Mouse (Mus musculus) layer of hippocampus, postnatal 36 days (tissue): ENCODE measurements around the gene Med15. TPM values are rescaled to one million over a fixed set of nuclear protein-coding genes. Genes with fewer than 3 reads are reported as not detected.
"Not testable (repeated sequence)": the region's sequence is repeated elsewhere in the genome, so short reads cannot be mapped to it uniquely, and the experiment has no call there.

Source experiments
- DNase-seq, 2 experiments: peaks; one replicate each; pipeline ENCODE4 v3.0.0; 2022
- total RNA-seq, 2 experiments: library from RNA; stranded (reverse); gene quantifications; 2 replicates each; pipeline ENCODE4 v1.2.3; 2021

Med15 gene
- total RNA-seq = 10 to 100 TPM; 73.4 to 80.2 TPM

GRCm38 (mm10) chr16:17732841-17733340 lies at the start of gene Med15:
Gene Med15, minus strand, starts transcription at chr16:17732891.
- no peak for DNase-seq

GRCm38 (mm10) chr16:17779692-17780091 lies 47.0 kb upstream of the Med15 start:
- DNase-seq = no peak

DNA sequence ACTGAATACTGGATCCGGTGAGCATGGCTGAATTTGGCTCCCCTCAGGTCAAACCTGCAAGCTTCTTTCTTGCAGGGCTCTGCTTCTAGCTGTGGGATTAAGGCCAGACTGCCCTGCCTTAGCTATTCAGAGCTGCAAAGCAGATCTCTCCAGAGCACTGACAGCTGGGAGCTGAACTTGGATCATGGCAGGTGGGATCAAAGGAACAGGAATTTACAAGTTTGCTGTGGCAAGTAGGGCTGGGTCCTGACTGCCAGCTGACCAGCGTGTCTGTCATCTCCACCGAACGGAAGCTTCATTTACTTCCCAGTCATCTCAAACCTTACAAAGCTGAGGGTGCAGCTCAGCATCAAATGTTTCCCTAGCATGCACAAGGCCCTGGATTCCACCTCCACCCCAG lies 45.5 kb upstream of the Med15 start:
- no peak for DNase-seq

- DNase-seq = no peak
These were observed 44.1 kb upstream of the Med15 start for GRCm38 (mm10) chr16:17776828-17777227.

- no peak for DNase-seq
These were observed 38.6 kb upstream of the Med15 start for GRCm38 (mm10) chr16:17771117-17771865.

DNA sequence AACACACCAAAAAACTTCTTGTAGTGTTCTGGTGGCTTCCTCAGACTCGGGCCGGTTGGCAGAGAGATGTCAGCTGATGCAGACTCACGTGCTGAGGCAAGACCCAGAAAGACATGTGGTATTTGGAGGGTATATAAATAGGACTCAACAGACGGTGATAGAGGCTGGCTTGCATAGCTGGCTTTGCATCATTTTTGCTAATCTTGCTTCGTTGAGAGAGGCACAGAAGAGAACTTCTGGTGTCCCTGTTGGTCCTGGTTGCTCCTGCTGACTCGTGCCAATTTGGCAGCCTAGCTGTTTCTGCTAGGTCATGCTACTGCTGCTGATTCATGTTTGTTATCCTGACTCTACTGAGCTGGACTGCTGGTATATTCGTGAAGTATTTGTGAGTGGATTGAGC lies 36.1 kb upstream of the Med15 start:
- DNase-seq = peak; percentile 14 to 24

DNA sequence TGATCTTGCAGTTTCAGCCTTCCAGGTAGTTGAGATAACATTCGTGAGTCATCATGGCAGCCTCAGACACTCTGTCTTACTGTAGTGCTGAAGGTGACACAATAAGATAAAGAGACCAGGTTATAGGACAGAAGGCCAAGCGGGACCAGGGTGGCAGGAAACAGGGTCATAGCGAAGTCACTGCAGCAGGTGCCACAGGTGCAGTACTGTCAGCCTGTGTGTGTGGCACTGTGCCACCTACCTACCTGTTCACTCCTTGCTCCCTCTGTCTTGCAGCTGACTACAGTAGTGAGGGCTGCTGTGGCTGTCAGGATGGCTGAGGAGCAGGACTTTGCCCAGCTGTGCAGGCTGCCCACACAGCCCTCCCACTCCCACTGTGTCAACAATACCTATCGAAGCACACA lies 31.4 kb upstream of the Med15 start:
- DNase-seq = no peak

GRCm38 (mm10) chr16:17761074-17761473 lies 28.4 kb upstream of the Med15 start:
- no peak for DNase-seq

- peak in 1 of 2 experiments; percentile 23 for DNase-seq
These were observed 28.0 kb upstream of the Med15 start for GRCm38 (mm10) chr16:17760657-17761056.

GRCm38 (mm10) chr16:17759813-17760321 lies 27.2 kb upstream of the Med15 start:
- DNase-seq = peak in 1 of 2 experiments; percentile 36

DNA sequence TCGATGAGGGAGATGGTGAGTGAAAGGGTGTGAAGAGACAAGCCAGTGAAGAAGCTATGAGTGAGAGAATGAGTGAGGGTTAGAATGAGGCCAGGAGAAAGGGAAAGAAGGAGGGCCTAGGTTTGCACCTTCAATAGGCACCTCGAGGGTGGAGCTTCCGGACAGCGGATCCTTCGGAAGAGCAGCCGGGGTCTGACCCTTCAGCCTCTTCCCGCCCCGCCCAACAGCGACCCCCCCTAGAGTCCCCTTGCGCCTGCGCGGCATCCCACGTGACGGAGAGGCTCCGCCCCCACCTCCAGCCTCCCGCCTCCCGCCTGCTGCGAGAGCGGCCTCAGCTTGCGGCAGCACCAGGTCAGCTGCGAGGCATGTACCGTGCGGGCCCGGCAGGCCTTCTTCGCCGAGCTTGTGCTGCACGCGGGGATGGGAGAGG lies 26.7 kb upstream of the Med15 start, which contains the start of gene Klhl22:
Gene Klhl22 (plus strand): TSS at position 275 of the 430 bp plus-strand sequence.
- peak; percentile 91 to 93 for DNase-seq

DNA sequence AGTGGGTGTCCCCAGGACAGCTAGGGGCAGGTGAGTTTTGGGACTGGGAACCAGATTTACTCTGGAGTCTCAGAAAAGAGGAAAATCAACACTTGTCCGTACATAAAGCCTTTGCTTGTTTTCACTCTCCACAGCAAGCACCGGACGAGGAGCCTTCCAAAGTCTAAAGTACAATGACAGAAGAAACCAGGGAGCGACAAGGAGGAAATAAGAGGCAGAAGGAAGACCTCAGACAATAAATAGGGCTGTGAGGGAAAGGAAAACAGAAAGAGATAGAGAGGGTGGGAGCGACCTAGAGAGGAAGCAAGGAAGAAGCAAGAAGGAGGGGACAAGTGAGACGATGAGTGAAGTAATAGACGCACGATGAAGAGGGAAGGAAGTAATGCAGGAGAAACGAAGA lies 26.2 kb upstream of the Med15 start:
- no peak for DNase-seq

DNA sequence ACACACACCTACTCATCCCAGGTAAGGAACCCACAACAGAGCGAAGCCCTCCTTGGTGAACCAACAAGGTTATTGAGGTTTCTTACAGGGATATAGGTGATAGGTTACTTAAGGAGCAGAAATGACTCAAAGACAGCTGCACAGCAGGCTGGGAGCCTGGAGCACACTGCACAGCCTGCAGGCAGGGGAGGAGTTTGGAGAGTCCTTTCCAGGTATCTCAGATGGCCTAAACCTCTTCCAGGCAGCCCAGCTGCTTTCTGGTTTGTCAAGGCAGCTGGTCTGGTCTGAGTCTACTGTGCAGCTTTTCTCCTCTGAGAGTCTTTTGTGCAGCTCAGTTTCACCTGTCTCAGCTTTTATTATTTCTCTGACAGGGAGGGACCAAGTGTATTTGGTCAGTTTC lies 25.1 kb upstream of the Med15 start:
- DNase-seq = no peak

- no peak for DNase-seq
These were observed 21.0 kb upstream of the Med15 start for GRCm38 (mm10) chr16:17753686-17754085.

DNA sequence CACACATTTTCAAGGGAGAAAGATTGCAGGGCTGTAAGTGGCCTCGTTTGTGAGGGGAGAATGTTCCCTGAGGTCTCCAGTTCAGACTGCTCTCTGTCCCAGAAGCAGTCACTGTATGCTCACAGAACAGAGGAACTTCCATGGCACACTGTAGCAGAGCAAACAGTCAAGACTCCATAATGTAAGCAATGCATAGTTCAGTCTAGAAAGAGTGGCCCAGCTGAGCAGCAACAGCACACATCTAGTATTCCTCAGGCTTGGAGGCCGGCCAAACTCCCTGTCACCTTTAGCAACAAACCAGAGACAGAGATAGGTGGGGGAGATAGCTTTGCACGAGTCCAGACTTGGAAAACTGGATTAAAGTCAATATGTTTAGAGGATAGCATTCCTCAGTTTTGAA lies 20.3 kb upstream of the Med15 start:
- no peak for DNase-seq

DNA sequence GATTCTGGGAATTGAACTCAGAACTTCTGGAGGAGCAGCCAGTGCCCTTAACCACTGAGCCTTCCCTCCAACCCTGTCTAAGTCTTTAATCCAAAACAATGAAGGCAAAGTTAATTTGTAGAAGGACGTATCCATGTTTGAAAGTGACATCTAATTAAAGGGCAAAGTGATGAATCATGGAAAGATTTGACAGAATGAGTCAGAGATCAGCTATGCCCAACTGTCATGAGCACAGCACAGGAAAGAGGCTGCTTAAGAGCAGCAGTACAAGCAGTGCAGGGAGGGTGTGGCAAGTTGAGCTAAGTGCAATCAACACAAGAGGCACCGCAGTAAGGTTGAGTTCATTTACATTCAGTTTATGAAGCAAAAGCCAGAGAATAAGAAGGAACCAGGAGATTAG lies 12.4 kb upstream of the Med15 start:
- no peak for DNase-seq

- no peak for DNase-seq
These were observed 11.8 kb upstream of the Med15 start for GRCm38 (mm10) chr16:17744536-17744935.

GRCm38 (mm10) chr16:17743279-17743678 lies 10.6 kb upstream of the Med15 start:
- DNase-seq = no peak

DNA sequence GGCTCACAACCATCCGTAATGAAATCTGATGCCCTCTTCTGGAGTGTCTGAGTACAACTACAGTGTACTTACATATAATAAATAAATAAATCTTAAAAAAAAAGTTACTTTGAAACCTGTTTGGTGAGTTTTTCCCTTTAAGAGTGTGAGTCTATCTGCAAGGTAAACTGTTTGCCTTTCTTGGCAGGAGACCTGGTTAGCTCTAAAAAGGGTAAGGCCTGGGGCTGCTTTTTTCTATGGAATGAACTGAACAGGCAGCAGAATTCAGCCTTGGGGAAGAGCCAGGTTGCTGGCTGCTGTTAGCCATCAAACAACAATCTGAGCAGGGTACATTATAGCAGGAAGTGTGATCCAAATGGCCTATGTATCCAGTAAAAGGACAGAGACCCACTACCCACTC lies 10.1 kb upstream of the Med15 start:
- DNase-seq = no peak

- no peak for DNase-seq
These were observed 7.4 kb upstream of the Med15 start for GRCm38 (mm10) chr16:17740080-17740479.

DNA sequence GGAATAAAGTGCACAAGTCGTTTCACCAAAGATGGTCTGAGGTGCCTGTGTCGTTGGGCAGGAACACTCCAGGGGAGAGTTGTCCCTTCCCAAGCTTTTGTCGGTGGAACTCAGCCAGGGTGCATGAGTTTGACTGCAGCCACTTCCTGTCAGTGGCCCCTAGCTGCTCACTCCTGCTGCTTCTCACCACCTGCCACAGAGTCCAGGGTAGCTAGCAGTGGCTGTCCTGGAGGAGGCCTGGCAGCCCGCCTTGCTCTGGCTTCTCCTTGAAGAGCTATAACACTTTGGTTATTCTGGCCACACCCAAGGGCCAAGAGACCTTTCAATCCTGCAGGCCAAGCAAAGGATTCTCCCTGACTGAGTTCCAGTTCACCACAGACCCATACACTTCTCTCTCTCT lies 3.5 kb upstream of the Med15 start:
- no peak for DNase-seq

DNA sequence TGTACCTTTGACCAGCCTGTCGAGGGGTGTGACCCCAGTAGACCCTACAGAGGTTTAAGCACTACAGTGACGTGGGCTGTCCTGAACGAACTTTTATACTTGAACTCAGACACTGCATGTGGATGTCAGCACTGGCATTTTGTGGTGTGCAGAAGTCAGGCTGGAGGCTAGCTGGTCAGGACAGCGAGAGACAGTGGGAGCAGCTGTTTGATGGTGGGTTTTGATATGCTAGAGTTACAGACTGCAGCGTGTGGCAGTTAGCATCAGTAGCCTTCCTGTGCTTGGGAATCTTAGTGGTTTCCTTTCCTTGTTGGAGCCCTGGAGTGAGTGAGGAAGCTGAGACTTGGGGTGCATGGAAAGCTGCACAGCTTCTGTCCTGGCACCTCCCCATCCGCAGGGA lies 2.2 kb upstream of the Med15 start:
- DNase-seq = not testable (repeated sequence)

DNA sequence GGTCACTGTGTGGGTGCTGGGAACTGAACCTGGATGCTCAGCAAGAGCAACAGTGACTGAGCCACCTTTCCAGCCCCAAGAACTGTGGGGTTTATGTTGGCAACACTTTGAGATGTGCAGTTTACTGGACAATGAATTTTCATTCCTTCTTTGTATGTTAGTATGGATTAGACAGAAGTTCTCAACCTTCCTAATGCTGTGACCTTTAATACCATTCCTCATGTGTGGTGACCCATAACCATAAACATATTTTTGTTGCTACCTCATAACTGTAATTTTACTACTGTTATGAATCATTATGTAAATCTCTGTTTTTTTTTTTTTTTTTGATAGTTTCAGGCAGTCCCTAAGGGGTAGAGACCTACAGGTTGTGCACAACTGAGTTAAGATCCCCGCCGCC lies 955 bp upstream of the Med15 start:
- DNase-seq = no peak

DNA sequence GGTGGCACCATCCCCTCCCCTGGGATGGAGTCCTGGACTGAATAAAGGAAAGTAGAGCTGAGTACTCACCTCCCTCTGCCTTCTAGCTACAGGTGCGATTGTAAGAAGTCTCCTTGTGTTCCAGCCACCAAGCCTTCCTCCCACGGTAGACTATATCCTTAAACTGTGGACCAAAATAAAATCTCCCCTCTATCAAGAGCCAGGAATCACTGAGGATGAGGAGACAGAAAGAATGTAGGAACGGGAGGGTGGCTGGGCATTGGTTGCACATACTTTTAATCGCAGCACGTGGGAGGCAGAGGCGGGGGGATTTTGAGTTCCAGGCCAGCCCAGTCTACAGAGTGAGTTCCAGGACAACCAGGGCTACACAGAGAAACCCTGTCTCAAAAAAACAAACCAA lies 260 bp downstream of the Med15 start:
- DNase-seq = no peak
